Mouse (Mus musculus) forebrain, postnatal 0 days (tissue): ENCODE results near the gene Elobl. TPM values are rescaled to one million over a fixed set of nuclear protein-coding genes. Genes with fewer than 3 reads are reported as not detected.

Experiments
- ATAC-seq: fragments of 200-750 bp; cut with Nextera tagmentation; 2 replicates; pipeline ENCODE4 v1.8.0; 2017; ENCODE audit warnings: mild to moderate bottlenecking, moderate library complexity
- DNase-seq: peaks from one replicate; pipeline ENCODE4 v3.0.0-alpha.2; 2015
- H3K27ac ChIP-seq: fragments of 300-500 bp; sonication (generic); 2 replicates; pipeline ENCODE4 v1.5.1; 2014; ENCODE audit warnings: low read depth, mild to moderate bottlenecking, antibody characterized with exemption, low read length, moderate library complexity, mixed read lengths
- H3K27me3 ChIP-seq: fragments of 300-500 bp; sonication (generic); 2 replicates; pipeline ENCODE4 v1.6.1; 2014; ENCODE audit warnings: mild to moderate bottlenecking, low read length, mixed read lengths; ENCODE audit not compliant: insufficient read depth
- H3K36me3 ChIP-seq: fragments of 300-500 bp; sonication (generic); 2 replicates; pipeline ENCODE4 v1.6.1; 2014; ENCODE audit warnings: mild to moderate bottlenecking, moderate library complexity; ENCODE audit not compliant: insufficient read depth
- H3K4me1 ChIP-seq: fragments of 300-500 bp; sonication (generic); 2 replicates; pipeline ENCODE4 v1.6.1; 2014; ENCODE audit warnings: antibody characterized with exemption; ENCODE audit not compliant: insufficient read depth
- H3K4me2 ChIP-seq: fragments of 300-500 bp; sonication (generic); 2 replicates; pipeline ENCODE4 v1.6.1; 2014; ENCODE audit warnings: low read depth, mild to moderate bottlenecking, moderate library complexity
- H3K4me3 ChIP-seq: fragments of 300-500 bp; sonication (generic); 2 replicates; pipeline ENCODE4 v1.5.1; 2014; ENCODE audit warnings: low read depth, low read length, mixed read lengths
- H3K9ac ChIP-seq: fragments of 300-500 bp; sonication (generic); 2 replicates; pipeline ENCODE4 v1.6.1; 2014; ENCODE audit warnings: mild to moderate bottlenecking
- H3K9me3 ChIP-seq: fragments of 300-500 bp; sonication (generic); 2 replicates; pipeline ENCODE4 v1.6.1; 2016; ENCODE audit warnings: low read length
- CTCF ChIP-seq: sonication (generic); IDR thresholded peaks from 2 replicates; pipeline ENCODE4 v1.5.1; 2016; ENCODE audit warnings: antibody characterized with exemption, control low read depth, low read depth
- WGBS: fragments of 180-500 bp; shearing (Covaris S2); extraction: QIAGEN DNeasy Blood & Tissue Kit; methylation state at CpG from one replicate; pipeline ENCODE4 v1.1.7; 2014; 5-methylcytosine and 5-hydroxymethylcytosine counted together
- polyA plus RNA-seq: library from polyadenylated mRNA; unstranded; fragments of >200 nt; fragmentation: Nextera tagmentation; extraction: Ambion mirVana; gene quantifications from 2 replicates; pipeline ENCODE4 v1.2.1, GENCODE M21; 2015
- total RNA-seq: library from RNA; depleted of rRNA; stranded (reverse); fragments of >200 nt; gene quantifications from 2 replicates; pipeline ENCODE4 v1.2.3, GENCODE M21; 2014

The Elobl gene
- total and polyA plus RNA-seq, 2 experiments from 2014 or later = not detected

DNA sequence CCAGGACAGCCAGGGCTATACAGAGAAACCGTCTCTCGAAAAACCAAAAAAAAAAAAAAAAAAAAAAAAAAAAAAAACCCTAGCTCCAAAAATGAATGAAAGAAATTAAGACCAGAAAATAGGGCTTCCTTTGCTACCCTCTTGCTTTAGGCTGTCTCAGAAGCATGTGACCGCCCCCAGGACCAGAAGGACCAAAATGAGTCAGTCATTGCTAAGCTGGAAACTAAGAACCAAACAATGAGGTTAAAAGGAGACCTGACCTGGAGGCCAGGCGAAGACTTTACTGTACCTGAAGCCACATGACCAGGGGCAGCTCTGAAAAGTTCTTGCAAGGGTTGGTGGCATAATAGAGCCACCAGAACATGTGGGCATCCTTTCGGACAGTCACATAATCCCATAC is 14.6 kb downstream of the Elobl start:
- 96% methylated on average over 5 of the region's 5 CpGs for WGBS
- Histone ChIP-seq H3K27me3 (no peaks in the 10 kb centered on the region), H3K4me3 (no peak overlapping the region), H3K9ac (no peak overlapping the region), H3K4me1 (peaks cover 6% of the 10 kb centered on the region; the same call in 1 of the 2 replicates), H3K36me3 (peaks cover 7% of the 10 kb centered on the region; the same call in 1 of the 2 replicates), H3K4me2 (no peak overlapping the region), H3K27ac (no peak overlapping the region), H3K9me3 (no peaks in the 10 kb centered on the region)
- no peak for DNase-seq
- ATAC-seq = no peak
- no peak for TF ChIP-seq CTCF

DNA sequence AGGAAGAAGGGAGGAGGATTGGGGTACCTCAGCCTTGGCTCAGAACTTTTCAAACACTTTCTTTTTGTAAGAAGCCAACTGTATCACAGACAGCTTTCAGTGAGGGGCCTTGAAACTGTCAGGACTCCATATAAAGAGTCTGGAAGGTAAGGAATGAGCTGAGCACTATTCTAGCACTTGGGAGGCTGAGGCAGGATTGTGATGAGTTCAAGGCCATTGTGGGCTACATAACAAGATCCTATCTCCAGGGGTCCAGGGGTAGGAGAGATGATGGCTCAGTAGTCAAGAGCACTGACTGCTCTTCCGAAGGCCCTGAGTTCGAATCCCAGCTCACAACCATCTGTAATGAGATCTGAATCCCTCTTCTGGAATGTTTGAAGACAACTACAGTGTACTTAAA is 15.2 kb downstream of the Elobl start:
- Histone ChIP-seq H3K27ac (no peak overlapping the region), H3K9me3 (no peaks in the 10 kb centered on the region), H3K4me2 (no peak overlapping the region), H3K4me3 (no peak overlapping the region), H3K4me1 (peaks cover 6% of the 10 kb centered on the region; the same call in 1 of the 2 replicates), H3K36me3 (peaks cover 13% of the 10 kb centered on the region; the same call in 1 of the 2 replicates), H3K27me3 (no peaks in the 10 kb centered on the region), H3K9ac (no peak overlapping the region)
- DNase-seq = no peak
- ATAC-seq = no peak
- WGBS = 100% methylated on average over 2 of the region's 2 CpGs
- TF ChIP-seq CTCF = no peak

DNA sequence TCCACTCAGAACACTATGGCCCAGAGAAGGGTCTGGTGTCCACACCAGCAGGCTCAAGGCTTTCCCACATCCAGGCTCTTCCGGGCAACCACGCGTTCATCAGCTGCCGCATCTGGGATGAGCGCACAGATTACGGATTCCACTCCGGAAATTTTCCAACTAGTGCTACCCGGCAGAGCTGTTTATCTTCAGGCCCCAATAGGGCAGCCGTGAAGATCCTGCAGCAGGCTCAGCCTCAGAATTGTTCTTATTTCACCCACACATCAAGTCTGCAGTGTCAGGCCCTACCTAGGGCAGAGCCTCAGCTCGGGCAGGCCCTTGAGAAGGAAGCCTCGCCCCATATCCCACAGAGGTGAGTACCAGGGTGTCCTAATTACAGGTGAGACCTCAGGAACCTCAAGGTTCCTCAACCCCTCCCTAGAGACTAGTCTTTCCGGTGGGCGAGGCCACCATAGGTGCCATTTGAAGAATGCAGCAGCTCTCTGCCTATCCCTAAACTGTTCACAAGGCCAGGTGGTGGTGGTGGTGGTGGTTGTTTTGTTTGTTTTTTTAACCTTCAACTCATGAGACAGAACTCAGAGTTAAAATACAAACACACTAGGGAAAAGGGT is 16.0 kb downstream of the Elobl start:
- DNase-seq = no peak
- H3K9me3 ChIP-seq = no peaks in the 10 kb centered on the region
- H3K4me1 ChIP-seq = peaks cover 6% of the 10 kb centered on the region; the same call in 1 of the 2 replicates
- no peak for ATAC-seq
- H3K27ac ChIP-seq = no peak overlapping the region
- H3K4me3 ChIP-seq = no peak overlapping the region
- no peak overlapping the region for H3K9ac ChIP-seq
- no peaks in the 10 kb centered on the region for H3K27me3 ChIP-seq
- WGBS = 93% methylated on average over 13 of the region's 13 CpGs
- peaks cover 13% of the 10 kb centered on the region for H3K36me3 ChIP-seq
- TF ChIP-seq CTCF = no peak
- H3K4me2 ChIP-seq = no peak overlapping the region

DNA sequence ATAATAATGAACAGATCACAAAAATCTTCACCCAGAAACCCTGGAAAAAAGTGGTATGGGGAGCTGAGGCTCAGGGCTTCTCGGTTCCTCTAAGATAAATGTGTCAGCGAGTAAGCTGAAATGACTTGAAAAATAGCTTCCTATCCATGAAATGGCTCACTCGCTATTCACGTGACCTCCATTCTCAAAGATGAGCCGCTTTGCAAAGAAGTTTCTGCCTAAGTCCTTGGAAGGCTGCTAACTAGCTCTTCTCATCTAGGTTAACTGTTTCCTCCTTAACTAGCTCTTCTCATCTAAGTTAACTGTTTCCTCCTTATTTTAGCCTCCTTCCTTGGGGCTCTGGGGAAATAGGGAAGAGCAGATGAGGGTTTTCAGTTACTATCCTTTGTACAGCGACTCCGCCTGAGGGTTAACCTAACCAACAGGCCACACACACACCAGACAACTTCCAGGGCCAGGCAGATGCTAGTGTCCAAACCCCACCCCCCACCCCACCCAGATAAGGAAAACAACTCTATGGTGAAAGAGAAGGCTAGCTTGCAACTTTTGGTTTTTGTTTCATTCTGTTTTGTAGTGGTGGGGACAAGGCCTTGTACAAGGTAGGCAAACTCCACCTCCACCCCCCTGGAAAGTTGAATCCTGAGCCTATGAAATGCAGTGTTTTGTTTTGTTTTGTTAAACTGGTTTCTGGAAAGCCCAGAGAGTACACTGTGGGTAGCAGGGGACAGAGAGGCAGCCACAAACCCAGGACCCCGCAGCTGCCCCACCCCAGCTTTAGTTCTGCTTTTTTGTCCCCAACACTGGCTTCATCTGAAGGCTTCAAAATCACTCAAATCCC is 16.7 kb downstream of the Elobl start:
- H3K9me3 ChIP-seq = no peaks in the 10 kb centered on the region
- no peak overlapping the region for H3K9ac ChIP-seq
- no peak for DNase-seq
- H3K27ac ChIP-seq = no peak overlapping the region
- no peak for TF ChIP-seq CTCF
- peaks cover 19% of the 10 kb centered on the region for H3K36me3 ChIP-seq
- no peak overlapping the region for H3K4me3 ChIP-seq
- ATAC-seq = no peak
- H3K4me2 ChIP-seq = no peak overlapping the region
- no peaks in the 10 kb centered on the region for H3K27me3 ChIP-seq
- 87% methylated on average over 8 of the region's 8 CpGs for WGBS
- peaks cover 6% of the 10 kb centered on the region; the same call in 1 of the 2 replicates for H3K4me1 ChIP-seq

DNA sequence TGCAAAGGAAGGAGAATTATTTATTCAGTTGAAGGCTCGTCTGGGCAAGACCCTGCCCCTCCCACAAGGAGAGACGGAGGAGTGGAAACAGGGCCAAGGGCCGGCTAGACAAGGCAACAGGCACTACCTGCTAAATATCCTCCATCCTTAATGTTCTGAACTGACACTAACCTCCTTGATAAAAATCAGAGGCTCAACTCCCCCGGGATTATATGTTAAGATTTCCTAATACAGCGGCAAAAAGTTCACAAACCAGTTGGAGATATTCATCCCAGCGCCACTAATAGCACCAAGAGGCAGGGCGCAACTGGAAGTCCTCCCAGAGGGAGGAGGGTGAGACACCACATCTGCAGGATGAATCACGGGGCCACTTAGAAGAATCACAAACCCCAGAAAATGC is 17.8 kb downstream of the Elobl start:
- no peak overlapping the region for H3K4me3 ChIP-seq
- no peaks in the 10 kb centered on the region for H3K9me3 ChIP-seq
- no peak overlapping the region for H3K27ac ChIP-seq
- H3K27me3 ChIP-seq = no peaks in the 10 kb centered on the region
- peaks cover 4% of the 10 kb centered on the region; the same call in 1 of the 2 replicates for H3K4me1 ChIP-seq
- WGBS = 73% methylated on average over 8 of the region's 8 CpGs
- no peak for TF ChIP-seq CTCF
- ATAC-seq = no peak
- DNase-seq = no peak
- H3K4me2 ChIP-seq = no peak overlapping the region
- H3K36me3 ChIP-seq = peaks cover 29% of the 10 kb centered on the region
- H3K9ac ChIP-seq = no peak overlapping the region

DNA sequence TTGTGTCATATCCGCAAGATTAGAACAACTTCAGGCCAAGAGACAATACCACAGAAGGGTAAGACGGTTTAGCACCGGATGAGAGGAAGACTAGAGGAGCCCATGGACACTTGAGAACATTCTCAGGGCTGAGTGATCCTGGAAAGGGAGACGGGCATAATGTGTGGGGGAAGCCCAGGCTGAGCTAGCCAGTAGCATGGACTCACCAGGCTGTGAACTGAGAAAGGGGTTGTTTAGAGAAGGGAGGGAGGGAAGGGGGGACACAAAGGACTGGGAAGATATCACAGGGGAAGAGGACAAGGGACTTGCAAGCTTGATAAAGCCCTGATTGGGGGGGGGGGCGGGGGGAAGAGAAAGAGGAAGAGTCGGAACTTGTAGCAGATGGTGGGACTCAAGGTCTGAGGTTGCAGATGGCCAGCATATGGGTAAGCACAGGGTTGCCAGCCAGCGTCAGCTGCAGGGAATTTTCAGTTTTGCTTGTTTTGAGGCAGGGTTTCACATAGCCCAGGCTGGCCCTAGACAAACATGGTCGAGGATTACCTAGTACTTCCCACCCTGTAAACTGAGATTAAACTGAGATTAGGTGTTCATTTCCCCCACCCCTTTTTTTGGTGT is 20.7 kb downstream of the Elobl start:
- Histone ChIP-seq H3K9ac (no peak overlapping the region), H3K36me3 (peaks cover 39% of the 10 kb centered on the region), H3K4me1 (no peaks in the 10 kb centered on the region), H3K4me2 (no peak overlapping the region), H3K9me3 (no peaks in the 10 kb centered on the region), H3K27ac (no peak overlapping the region), H3K4me3 (no peak overlapping the region), H3K27me3 (no peaks in the 10 kb centered on the region)
- 77% methylated on average over 7 of the region's 8 CpGs for WGBS
- no peak for TF ChIP-seq CTCF
- DNase-seq (no peak), ATAC-seq (no peak)

DNA sequence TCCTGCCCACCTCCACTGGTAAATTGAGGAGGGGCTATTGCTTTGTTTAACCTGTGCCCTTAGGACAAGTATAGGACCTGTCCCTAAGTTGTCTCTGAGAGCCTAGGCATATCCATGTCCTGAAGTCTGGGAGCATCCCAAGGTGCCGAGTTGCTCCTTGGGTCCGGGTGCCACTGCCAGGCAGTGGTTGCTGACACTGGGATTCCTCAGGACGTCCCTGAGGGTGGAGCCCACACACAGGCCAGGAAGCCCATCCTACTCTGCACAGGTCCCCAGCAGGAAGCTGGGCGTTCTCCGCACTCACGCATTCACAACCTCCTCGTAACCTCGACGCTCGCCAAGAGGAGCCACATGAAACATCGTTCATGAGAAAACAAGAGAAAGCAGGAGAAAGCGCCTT is 25.2 kb downstream of the Elobl start:
- no peak for TF ChIP-seq CTCF
- WGBS = 81% methylated on average over 12 of the region's 12 CpGs
- no peak for ATAC-seq

More for the DNA sequence above, 25.2 kb downstream of the Elobl start:
- no peak overlapping the region for H3K27ac ChIP-seq
- no peak for DNase-seq
- no peak overlapping the region for H3K4me2 ChIP-seq
- peaks cover 49% of the 10 kb centered on the region for H3K36me3 ChIP-seq
- H3K9me3 ChIP-seq = no peaks in the 10 kb centered on the region
- no peaks in the 10 kb centered on the region for H3K4me1 ChIP-seq
- no peak overlapping the region for H3K4me3 ChIP-seq
- H3K27me3 ChIP-seq = no peaks in the 10 kb centered on the region
- H3K9ac ChIP-seq = no peak overlapping the region
